Mouse (Mus musculus): Measurements from ENCODE around the gene Pllp. TPM values are rescaled to one million over a fixed set of nuclear protein-coding genes. Genes with fewer than 3 reads are reported as not detected.
A peak's percentile ranks its signal among the peaks of the same experiment; 100 is the strongest.

Gene Pllp
- total and polyA plus RNA-seq, 3 experiments: 0.55 to 2.6 (median 0.63) TPM

GRCm38 (mm10) chr8:94739829-94740228 lies 43.8 kb upstream of the Pllp start:
- Histone ChIP-seq H3K36me3 (ENCODE audit: control insufficient read depth, insufficient read depth, low read length) (no peaks in the 10 kb centered on the region), H3K9ac (ENCODE audit: low read depth, low read length) (no peak overlapping the region), H3K4me1 (ENCODE audit: control insufficient read depth, insufficient read depth, low read length) (no peaks in the 10 kb centered on the region; the same call in 1 of the 2 replicates), H3K4me3 (no peak overlapping the region), H3K27me3 (ENCODE audit: control insufficient read depth, insufficient read depth, low read length) (no peaks in the 10 kb centered on the region), H3K27ac (no peak overlapping the region), H3K79me2 (replicated peaks; ENCODE audit: control insufficient read depth, insufficient read depth, low read length) (no peaks in the 10 kb centered on the region)
- intact Hi-C loops (cut with DNase I): no loop called here
- WGBS: 78% methylated on average over 6 of the region's 6 CpGs
- TF ChIP-seq POLR2A (IDR thresholded peaks at IDR 0.05; ENCODE audit: insufficient read depth, low read depth, low read length): no peak
- TF ChIP-seq EP300 (IDR thresholded peaks at IDR 0.05; ENCODE audit: insufficient read depth, low read depth, low read length): no peak
- TF ChIP-seq CTCF (IDR thresholded peaks at IDR 0.05): no peak
- no peak for DNase-seq

- H3K27me3 ChIP-seq (ENCODE audit: control insufficient read depth, insufficient read depth, low read length): no peaks in the 10 kb centered on the region
- H3K79me2 ChIP-seq (replicated peaks; ENCODE audit: control insufficient read depth, insufficient read depth, low read length): no peaks in the 10 kb centered on the region
- H3K4me1 ChIP-seq (ENCODE audit: control insufficient read depth, insufficient read depth, low read length): no peaks in the 10 kb centered on the region; the same call in 1 of the 2 replicates
- WGBS: 40% methylated on average over 5 of the region's 5 CpGs
- no peak overlapping the region for H3K4me3 ChIP-seq
- no peaks in the 10 kb centered on the region for H3K36me3 ChIP-seq (ENCODE audit: control insufficient read depth, insufficient read depth, low read length)
- no peak overlapping the region for H3K27ac ChIP-seq
- intact Hi-C loops (cut with DNase I): no loop called here
- no peak overlapping the region for H3K9ac ChIP-seq (ENCODE audit: low read depth, low read length)
- TF ChIP-seq CTCF (IDR thresholded peaks at IDR 0.05): no peak
- no peak for TF ChIP-seq EP300 (IDR thresholded peaks at IDR 0.05; ENCODE audit: insufficient read depth, low read depth, low read length)
- no peak for TF ChIP-seq POLR2A (IDR thresholded peaks at IDR 0.05; ENCODE audit: insufficient read depth, low read depth, low read length)
- DNase-seq: peak; percentile 39 to 40
Measured at GRCm38 (mm10) chr8:94735426-94736094, 39.5 kb upstream of the Pllp start.

- Histone ChIP-seq H3K27me3 (ENCODE audit: control insufficient read depth, insufficient read depth, low read length) (no peaks in the 10 kb centered on the region), H3K27ac (no peak overlapping the region), H3K79me2 (replicated peaks; ENCODE audit: control insufficient read depth, insufficient read depth, low read length) (no peaks in the 10 kb centered on the region), H3K36me3 (ENCODE audit: control insufficient read depth, insufficient read depth, low read length) (no peaks in the 10 kb centered on the region), H3K4me1 (ENCODE audit: control insufficient read depth, insufficient read depth, low read length) (no peaks in the 10 kb centered on the region; the same call in 1 of the 2 replicates), H3K9ac (ENCODE audit: low read depth, low read length) (no peak overlapping the region), H3K4me3 (no peak overlapping the region)
- no peak for TF ChIP-seq POLR2A (IDR thresholded peaks at IDR 0.05; ENCODE audit: insufficient read depth, low read depth, low read length)
- no peak for TF ChIP-seq CTCF (IDR thresholded peaks at IDR 0.05)
- no peak for TF ChIP-seq EP300 (IDR thresholded peaks at IDR 0.05; ENCODE audit: insufficient read depth, low read depth, low read length)
- no peak for DNase-seq
- 82% methylated on average over 7 of the region's 7 CpGs for WGBS
- intact Hi-C loops (cut with DNase I): no loop called here
Measured at GRCm38 (mm10) chr8:94734735-94735350, 38.8 kb upstream of the Pllp start.

- no peak overlapping the region for H3K27ac ChIP-seq
- no peaks in the 10 kb centered on the region; the same call in 1 of the 2 replicates for H3K4me1 ChIP-seq (ENCODE audit: control insufficient read depth, insufficient read depth, low read length)
- H3K79me2 ChIP-seq (replicated peaks; ENCODE audit: control insufficient read depth, insufficient read depth, low read length): no peaks in the 10 kb centered on the region
- WGBS: 57% methylated on average over 5 of the region's 5 CpGs
- DNase-seq: no peak
- H3K36me3 ChIP-seq (ENCODE audit: control insufficient read depth, insufficient read depth, low read length): no peaks in the 10 kb centered on the region
- TF ChIP-seq EP300 (IDR thresholded peaks at IDR 0.05; ENCODE audit: insufficient read depth, low read depth, low read length): no peak
- H3K9ac ChIP-seq (ENCODE audit: low read depth, low read length): no peak overlapping the region
- intact Hi-C loops (cut with DNase I): no loop called here
- no peak overlapping the region for H3K4me3 ChIP-seq
- H3K27me3 ChIP-seq (ENCODE audit: control insufficient read depth, insufficient read depth, low read length): no peaks in the 10 kb centered on the region
Measured at GRCm38 (mm10) chr8:94733821-94734465, 37.9 kb upstream of the Pllp start.

- 69% methylated on average over 4 of the region's 4 CpGs for WGBS
- DNase-seq: no peak
Measured at GRCm38 (mm10) chr8:94729301-94729700, 33.2 kb upstream of the Pllp start.

GRCm38 (mm10) chr8:94725998-94726397 lies 29.9 kb upstream of the Pllp start:
- no peak for DNase-seq
- Histone ChIP-seq H3K4me3 (no peak overlapping the region), H3K27ac (no peak overlapping the region), H3K36me3 (ENCODE audit: control insufficient read depth, insufficient read depth, low read length) (no peaks in the 10 kb centered on the region), H3K9ac (ENCODE audit: low read depth, low read length) (no peak overlapping the region), H3K27me3 (ENCODE audit: control insufficient read depth, insufficient read depth, low read length) (no peaks in the 10 kb centered on the region), H3K4me1 (ENCODE audit: control insufficient read depth, insufficient read depth, low read length) (peaks cover 3% of the 10 kb centered on the region), H3K79me2 (replicated peaks; ENCODE audit: control insufficient read depth, insufficient read depth, low read length) (no peaks in the 10 kb centered on the region)
- TF ChIP-seq POLR2A (IDR thresholded peaks at IDR 0.05; ENCODE audit: insufficient read depth, low read depth, low read length) (no peak), CTCF (IDR thresholded peaks at IDR 0.05) (no peak), EP300 (IDR thresholded peaks at IDR 0.05; ENCODE audit: insufficient read depth, low read depth, low read length) (no peak)
- WGBS: 53% methylated on average over 5 of the region's 5 CpGs
- intact Hi-C loops (cut with DNase I): no loop called here

More at GRCm38 (mm10) chr8:94729301-94729700, 33.2 kb upstream of the Pllp start:
- Histone ChIP-seq H3K79me2 (replicated peaks; ENCODE audit: control insufficient read depth, insufficient read depth, low read length) (no peaks in the 10 kb centered on the region), H3K27me3 (ENCODE audit: control insufficient read depth, insufficient read depth, low read length) (no peaks in the 10 kb centered on the region), H3K9ac (ENCODE audit: low read depth, low read length) (no peak overlapping the region), H3K4me1 (ENCODE audit: control insufficient read depth, insufficient read depth, low read length) (peaks cover 3% of the 10 kb centered on the region), H3K4me3 (no peak overlapping the region), H3K27ac (no peak overlapping the region), H3K36me3 (ENCODE audit: control insufficient read depth, insufficient read depth, low read length) (no peaks in the 10 kb centered on the region)
- intact Hi-C loops (cut with DNase I): no loop called here
- TF ChIP-seq EP300 (IDR thresholded peaks at IDR 0.05; ENCODE audit: insufficient read depth, low read depth, low read length) (no peak), CTCF (IDR thresholded peaks at IDR 0.05) (no peak), POLR2A (IDR thresholded peaks at IDR 0.05; ENCODE audit: insufficient read depth, low read depth, low read length) (no peak)

All from heart, adult 2 months (tissue).